Mouse (Mus musculus) ZHBTc4 (cell line): ENCODE results near the gene Chaf1b.

Source experiments
- DNase-seq: peaks from one replicate; pipeline ENCODE4 v3.0.0-alpha.2; 2011; ENCODE audit warnings: low read depth, low spot score

The Chaf1b gene

DNA sequence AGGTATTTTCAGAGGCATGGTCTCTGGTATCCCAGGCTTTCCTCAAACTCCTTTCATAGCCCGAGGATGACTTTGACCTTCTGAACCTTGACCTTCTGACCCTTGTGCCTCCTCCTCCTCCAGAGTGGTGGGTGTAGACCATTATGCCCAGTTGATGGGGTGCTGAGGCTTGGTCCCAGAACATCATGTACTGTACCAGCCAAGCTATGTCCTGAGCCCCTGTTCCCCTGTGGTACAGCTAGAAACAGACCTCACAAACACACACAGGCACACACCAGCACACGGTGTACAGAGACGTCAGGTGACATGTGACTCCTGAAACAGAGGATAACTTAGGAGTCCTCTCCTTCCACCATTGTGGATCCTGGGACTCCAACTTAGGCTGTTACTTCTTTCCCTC lies 29.1 kb downstream of the Chaf1b start:
- no peak for DNase-seq

DNA sequence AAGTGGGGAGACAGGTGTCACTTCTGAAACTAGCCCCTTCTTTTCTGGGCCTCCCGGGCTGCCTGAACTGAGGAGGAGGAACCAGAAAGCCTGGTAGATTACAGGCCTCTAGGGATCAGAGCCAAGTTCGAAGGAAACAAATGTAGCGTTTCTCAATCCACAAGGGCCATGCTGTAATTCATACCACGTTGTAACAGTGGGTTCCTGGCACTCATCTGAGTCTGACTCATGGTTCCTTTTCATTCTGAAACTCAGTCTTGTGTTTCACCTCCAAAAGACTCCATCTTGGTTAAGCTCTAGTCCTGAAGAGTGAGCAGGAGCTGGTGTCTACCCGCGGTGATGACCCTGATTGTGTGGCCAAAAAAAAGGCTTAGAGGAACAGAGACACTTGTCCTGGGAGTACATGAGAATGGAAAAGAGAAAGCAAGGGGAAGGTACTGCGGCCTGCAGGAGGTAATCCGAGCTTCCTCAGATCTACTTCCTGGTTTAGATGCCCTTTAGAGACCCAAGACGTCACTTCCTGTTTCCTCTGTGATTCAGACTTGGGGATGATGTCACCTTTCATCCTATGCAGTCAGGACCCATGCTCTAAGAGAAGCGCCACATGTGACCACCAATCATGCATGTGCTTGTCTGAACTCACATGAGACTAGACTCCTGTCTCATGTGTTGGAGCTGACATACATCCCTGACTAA lies 30.3 kb downstream of the Chaf1b start:
- DNase-seq = no peak

DNA sequence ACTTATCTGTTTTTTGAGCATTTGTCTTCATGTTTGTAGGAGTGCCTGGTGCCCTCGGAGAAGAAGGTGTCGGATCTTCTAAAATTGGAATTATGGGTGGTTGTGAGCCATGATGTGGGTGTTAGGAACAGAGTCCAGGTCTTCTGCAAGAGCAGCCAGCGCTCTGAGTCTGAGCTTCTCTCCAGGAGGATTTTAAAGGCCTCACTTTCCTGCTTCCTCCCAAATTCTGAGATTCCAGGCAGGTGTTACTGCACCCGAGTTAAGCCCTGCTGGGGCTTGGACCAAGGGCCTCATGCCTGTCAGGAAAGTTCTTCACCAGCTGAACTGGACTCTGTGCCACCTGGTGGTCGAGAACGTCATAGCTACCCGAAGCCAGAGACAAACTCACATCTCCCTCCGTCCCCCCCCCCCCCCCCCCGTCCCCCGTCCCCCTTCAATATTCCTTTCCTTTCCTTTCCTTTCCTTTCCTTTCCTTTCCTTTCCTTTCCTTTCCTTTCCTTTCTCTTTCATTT lies 31.7 kb downstream of the Chaf1b start:
- DNase-seq = peak; percentile 78

DNA sequence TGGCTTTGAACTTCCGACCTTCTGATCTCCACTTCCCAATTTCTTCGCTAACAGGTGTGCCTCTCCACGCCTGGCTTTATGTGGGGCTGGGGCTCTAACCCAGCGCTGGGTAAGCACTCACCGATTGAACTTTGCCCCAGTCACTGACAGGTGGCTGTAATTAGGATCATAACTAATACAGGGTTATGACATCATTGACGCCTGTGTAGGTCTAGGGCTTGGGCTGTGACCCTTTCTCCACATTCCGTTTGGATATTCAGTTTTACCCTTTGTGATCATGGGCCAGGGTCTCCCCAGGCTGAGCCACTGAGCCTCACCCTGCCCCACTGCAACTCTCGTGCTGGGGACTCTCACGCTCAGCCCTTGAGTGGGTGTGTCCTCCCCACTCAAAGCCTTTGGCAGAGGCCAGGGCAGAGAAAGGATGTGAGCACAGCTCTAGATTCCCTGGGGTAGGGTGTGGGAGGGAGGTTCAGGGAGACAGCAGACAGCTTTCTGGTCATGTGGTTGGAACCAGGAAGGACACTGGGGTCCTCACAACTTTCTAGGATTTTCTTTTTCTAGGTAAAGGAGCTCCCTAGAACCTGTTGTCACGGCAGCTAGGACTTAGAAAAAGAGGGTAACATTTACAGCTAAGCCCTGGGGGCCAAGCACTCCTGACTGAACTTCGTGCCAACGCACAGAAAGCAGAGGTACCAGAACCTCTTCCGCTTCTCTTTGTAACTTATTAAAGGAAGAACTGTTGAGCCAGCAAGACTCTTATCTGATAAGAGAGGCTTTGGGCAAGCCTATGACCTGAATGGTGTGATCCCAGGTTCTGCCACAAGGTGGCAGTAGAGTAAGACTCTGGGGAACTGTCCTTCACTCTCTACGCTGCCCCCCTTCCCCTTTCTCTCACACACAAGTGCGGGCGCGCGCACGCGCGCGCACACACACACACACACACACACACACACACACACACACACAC lies 34.3 kb downstream of the Chaf1b start:
- peak; percentile 90 for DNase-seq

DNA sequence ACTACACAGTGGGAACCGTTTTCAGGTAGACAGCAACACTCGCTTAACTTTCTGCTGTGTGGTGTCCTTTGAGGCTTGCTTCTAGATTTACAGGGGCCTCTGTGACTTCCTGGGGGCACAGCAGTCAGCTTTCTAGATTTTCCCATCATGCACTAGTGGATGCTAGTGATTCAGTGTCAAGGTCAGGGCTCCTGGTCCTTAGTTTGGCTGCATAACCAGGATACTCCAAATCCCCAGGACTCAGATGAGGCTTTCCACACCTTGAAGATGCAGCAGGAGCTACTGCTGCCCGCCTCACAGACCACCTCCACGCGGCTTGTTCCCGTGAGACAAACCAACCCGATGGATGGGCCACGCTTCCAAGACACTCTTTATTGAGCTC lies 35.0 kb downstream of the Chaf1b start:
- DNase-seq = peak; percentile 38

DNA sequence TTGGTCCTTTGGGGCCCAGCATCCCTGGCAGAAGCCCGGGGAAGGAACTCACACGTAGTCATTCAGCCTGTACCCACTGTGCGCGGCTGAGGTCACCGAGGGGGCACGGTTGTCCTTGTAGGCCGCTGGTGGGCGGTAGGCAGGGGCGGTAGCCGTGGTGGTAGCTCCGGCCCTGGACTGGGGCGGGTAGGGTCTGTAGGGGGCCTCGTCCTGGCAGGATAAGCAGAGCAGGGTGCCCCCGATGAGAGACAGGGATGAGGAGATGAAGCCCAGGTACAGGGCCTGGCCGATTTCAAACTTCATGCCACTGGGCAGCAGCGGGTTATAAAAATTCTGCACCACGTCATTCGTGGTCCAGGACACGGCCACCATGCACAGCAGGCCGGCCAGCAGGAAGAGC lies 35.5 kb downstream of the Chaf1b start:
- DNase-seq = no peak

DNA sequence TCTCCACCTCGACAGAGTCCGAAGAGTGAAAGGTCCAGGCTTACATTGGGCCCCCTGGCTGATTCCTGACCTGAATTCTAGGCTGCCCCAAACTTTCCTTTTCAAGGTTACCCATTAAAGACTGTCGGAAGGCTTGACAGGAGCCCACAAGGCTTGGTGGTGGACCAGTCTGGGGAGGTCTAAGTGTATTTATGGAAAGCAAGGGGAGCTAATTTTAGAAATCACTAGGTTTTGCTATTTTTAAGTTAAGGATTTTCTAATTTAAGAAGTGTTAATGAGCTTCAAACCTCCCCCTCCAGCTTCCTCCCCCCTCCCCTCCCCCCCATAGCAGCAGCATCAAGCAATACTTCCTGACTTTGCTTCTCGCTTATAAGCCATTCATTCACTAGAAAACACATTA lies 37.0 kb downstream of the Chaf1b start:
- no peak for DNase-seq

DNA sequence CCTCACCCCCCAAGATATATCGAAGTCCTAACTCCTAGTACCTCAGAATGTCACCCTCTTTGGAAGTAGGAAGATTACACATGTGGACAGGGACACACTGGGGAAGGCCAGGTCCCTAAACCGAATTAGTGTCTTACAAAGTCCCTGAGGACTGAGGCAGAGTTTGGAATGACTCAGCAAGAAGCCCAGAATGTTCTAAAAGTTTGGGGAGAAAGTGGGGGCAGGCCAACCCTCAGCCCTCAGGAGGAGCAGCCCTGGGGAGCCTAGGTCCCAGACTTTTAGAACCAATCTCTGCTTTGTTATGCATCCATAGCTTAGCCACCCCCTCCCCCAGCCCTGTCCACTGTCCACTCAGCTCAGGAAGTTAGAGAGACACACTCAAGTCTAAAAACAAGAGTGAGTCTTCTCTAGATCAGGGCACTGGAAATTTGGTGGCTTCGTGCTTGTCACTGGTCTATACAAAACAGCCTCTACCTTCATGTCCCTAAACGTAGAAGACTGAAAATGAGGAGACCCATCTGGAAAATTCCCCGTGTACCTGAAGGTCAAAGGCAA lies 39.2 kb downstream of the Chaf1b start:
- no peak for DNase-seq

DNA sequence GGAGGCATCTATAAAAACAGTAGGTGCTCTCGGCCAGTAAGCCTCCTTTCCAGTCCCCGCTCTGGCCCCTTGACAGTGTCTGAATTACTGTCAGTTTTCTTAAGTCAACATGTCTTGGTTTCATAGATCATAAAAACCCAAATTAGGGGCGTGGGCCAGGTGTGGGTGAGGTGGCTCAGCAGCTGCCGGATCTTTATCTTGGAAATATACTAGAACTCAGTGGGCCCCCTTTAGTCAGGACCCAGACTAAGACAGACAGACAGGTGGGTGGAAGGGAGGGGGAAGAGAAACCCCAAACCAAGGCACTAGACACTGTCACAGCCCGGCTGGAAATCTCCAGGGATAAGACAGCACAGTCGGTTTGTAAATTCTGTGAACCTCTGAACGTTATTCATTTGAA lies 40.1 kb downstream of the Chaf1b start:
- DNase-seq = no peak

DNA sequence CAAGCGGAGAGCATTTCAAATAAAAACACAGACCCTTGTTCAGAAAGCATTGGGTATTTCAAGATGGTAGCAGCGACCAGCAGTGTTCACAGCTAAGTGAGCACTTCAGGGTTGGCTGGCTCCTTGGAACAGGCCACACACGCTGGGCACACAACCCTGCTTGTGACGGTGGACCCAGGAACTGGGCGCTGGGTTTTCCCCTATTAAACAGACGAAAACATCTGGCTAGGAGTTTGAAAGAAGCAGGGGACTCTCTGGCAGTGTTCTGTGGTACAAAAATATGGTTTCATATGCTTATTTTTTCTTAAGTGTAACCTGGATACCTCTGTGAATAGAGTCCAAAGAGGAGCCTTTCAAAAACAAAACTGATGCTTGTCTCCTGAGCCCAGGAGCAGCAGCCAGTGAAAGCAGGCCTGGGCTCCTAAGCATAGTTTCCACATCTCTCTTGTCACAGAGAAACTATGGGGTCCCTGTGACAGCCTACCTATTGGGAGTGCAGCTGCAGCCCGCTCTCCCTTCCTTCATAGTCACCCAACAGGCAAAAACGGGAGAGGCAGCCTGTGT lies 42.1 kb downstream of the Chaf1b start:
- no peak for DNase-seq

DNA sequence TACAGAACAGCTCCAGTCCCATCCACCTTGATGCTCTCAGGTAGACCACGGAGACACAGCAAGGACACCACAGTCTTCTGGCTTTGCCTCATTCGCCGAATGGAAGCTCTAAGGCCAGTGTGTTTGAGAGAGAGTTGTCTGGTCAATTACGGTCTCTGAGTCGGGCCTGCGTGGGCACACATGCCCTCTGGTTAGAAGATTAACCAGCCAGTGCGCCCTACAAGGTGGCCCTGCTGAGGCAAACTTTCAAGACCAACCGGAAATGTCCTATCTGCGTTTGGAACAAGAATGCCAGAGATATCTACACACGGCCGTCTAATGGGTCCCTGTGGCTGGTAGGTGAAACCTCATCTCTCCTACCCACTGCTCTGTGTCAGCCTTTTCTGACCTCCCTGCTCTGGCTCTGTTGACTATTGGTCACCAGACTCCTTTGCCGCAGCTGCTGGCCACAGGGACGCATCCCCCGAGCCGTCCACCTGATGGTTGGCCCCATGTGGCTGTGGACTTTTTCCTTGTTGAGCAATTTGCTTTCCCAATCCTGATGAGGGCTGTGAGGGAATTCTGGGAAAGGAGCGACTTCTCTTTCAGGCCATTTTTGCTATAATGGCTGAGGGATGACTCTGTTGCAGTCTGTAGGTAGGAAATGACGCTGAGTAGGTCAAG lies 45.8 kb downstream of the Chaf1b start:
- DNase-seq = no peak

DNA sequence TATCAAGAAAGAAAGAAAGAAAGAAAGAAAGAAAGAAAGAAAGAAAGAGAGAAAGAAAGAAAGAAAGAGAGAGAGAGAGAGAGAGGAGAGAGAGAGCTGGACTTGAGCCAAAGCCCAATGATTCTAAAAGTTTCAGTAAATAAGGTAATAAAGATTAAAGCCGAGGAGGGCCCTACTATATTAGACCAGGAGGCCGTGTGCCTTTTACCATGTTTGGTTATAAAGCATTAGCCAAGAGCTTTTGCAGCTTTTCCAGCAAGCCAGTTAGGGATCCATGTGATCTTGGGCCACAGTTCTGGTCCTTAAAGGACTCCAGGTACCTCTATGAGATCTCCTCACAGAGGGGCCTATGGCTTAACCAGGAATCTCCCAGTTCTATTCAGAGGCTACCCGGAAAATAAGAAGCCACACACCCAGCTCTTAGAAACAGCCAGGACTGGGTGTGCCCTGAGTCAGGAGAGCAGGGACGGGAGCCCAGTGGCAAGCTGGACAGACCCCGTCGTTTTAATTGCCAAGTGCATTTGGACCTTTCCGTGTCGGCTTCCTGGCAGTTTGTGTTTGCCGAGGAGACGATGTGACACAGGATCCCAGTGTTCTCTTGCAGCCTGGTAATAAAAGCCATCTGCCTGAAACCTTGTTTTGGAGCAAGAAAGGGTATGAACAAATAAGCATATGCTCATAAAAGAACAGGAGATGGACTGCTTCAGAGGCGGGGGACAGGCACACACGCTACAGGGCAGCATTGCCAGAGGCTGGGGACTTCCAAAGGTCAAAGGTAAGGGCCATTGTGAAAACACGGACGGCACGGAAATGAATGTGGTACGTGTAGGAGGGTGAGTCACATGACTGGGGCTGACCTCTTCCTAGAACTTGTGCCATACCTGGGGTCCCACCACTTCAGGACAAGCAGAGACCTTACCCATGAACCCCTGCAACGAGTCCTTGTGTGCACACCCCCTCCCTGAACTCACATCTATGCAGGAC lies 48.8 kb downstream of the Chaf1b start:
- no peak for DNase-seq

DNA sequence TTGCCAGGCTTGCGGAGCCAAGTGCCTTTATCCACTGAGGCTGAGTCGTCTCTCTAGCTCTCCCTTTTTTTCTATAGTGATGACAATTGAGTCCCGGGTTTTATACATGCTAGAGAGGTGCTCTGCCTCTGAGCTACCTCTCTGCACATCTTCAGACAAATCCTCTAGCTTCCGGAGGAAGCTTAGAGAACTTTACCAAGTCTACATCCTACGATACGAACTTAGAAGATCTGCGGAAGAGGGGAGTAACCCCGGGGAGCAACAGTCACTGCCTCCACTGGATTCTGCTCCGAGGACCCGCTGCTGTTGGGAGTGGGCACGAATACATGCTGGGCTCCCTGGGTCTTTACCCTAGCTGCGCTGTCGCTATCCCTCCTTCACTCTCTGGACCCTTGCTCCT lies 50.9 kb downstream of the Chaf1b start:
- peak; percentile 31 for DNase-seq

DNA sequence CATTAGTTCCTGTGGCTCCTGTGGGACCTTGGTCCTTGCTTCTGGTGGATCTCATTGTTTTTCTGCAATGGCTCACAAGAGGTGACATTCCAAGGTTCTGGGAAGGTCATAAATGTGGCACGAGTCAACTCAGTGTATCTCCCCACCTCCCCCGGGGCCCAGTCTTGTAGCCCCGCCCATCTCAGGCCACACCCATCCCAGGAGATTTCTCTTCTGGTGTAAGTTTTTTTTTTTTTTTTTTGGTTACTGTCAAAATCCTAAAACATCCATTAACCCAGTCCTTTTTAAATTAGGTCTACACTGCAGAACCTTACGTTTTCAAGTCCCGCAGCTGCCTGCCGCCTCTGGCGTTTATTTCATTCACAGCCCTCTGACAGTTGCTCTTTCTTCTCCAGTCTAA lies 51.3 kb downstream of the Chaf1b start:
- DNase-seq = peak; percentile 27

DNA sequence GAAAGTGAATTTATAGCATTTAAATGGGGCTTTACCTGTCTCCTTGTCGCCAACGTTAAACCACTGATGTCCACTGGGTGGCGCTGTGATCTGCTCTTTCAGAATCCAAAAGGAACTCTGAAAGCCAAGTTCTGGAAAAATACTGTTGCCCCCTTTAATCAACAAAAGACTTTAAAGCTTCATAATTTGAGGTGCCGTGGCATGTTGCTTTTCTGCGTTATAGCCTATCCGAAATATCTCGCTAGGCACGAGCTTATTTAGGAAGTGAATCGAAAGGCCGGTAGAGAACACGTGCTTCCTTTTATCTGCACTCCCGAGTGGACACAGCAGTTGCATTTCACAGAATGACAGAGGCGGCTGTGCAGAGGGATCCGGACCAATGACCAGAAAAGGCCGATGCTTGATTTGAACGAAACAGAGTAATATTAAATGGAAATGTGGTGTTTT lies 54.7 kb downstream of the Chaf1b start:
- peak; percentile 80 for DNase-seq

DNA sequence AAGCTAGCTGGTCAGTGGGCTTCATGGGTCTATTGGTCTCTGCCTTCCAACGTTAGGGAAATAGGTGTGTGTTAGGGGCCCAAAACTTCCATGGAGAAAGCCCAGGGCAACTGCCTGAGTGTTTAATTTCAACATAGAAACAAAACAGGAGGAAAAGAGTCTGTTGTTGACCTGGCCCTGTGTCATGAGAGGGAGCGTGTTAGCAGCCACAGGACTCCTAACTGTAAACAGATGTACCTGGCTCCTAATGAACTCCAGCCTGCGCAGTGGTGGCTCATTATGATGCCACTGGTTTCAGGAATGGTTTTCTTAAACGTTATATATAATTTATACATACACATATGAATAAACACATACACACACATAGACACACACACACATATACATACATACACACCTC lies 56.3 kb downstream of the Chaf1b start:
- DNase-seq = no peak

DNA sequence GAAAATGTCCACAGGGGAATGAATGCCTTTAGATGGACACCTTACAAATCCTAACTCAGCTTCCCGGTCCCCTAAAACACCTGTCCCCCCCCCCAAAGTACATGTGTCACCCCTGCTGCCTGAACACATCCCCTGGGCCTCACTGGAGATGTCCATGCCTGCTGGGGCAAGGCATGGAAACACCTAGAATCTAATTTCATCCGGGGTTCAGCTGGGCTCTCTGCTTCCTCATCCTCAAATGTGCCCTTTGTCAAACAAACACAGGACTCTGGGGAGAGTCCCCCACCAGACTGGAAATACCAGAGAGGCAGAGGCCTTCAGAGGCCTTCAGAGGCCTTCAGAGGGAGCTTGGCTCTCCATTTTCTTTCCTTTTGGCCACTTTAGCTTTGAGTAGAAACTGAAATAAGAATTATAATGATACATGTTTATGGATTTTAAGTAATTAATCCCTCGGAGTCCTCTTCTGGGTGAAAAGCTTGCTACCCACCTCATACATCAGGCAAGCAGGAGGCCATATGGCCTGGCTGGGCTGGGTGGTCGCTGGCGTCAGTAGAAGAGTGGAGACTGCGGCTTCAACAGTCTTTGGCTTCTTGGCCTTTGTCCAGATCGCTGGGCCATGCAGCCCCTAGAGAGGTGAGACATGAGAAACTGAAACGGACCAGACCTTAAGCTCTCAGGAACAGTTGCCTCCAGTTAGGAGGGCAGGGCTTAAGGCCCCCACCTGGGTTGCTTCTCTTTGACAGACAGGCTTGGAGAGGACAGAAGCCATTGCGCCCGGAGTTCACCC lies 58.3 kb downstream of the Chaf1b start:
- DNase-seq = no peak

DNA sequence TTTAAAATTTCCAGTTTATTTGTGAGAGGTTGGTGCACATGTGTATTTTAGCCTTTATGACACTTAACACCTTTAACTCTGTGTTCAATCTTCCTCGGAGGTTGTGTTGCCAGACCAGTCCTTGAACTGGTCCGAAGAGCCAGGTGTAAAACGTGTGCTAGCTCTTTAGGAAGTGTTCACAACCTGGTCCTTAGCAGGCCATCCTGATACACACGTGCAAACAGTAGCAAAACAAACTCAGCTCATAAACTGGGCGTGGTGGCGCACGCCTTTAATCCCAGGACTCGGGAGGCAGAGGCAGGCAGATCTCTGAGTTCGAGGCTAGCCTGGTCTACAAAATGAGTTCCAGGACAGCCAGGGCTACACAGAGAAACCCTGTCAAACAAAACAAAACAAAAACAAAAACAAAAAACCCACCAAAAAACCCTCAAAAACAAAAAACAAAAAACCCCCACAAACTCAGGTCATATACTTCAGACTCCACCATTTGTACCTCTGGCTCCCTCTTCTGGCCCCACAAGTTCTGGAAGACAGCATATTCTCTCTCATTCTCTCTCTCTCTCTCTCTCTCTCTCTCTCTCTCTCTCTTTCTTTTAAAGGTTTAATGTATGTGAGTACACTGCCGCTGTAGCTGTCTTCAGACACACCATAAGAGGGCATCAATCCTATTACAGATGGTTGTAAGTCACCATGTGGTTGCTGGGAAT lies 59.2 kb downstream of the Chaf1b start:
- DNase-seq = no peak

DNA sequence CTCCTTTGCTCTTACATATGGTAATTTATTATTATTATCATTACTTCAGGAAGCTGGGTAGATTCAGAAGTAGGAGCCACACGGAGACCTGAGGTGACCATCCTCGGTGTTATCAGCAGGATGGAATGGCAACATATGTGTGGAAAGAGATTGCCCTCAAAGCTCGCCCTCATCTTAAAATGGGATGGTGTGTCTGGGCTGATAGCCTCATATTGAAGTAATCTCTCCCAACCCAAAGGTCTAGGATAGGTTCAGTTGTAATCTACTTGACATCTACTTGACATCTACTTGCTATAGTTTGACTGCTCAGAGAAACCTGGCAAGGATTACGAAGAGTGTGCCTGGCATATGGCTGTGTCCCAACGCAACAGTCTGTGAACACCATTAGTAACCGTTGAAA lies 60.6 kb downstream of the Chaf1b start:
- no peak for DNase-seq
